Mouse (Mus musculus): ENCODE measurements at regions not wholly inside any gene's neighbourhood (a gene's known extent, or its start where the extent isn't known, plus 50 kb on each side); places are given as distances from the start of the nearest gene placed in this dataset.

- TF ChIP-seq GATA1 (IDR thresholded peaks at IDR 0.05; ENCODE audit: borderline replicate concordance, low read length) (no peak), FLI1 (IDR thresholded peaks at IDR 0.05; ENCODE audit: low read length) (no peak)
These were observed 81.2 kb downstream of the Mrm1 start for GRCm38 (mm10) chr11:84738128-84738527.

Data from megakaryocyte, embryonic 14.5 days (primary cell).